Mouse (Mus musculus) 416B (cell line): ENCODE results near the gene Ptpn14.

ENCODE experiments used
- DNase-seq: peaks from one replicate; pipeline ENCODE4 v3.0.0; 2011; ENCODE audit warnings: low read depth

The Ptpn14 gene

DNA sequence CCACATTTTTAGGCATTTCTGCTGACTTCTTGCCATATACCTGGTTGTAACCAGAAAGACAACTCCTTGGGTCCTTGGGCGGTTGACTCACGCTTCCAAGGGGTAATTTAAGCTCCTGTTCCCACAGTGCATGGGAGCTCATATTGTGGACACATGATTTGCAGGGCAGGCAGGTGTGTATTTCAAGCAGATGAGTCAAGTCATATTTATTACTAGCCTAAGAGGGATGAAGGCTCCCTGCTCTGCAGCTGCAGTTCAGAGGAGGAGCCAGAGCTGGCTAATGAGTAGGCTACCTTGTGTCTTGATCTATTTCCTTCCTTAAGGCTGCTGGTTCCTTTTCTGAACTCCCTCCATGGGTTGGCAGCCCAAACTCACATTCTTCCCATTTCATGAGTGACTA lies 83.7 kb downstream of the Ptpn14 start:
- peak; percentile 13 for DNase-seq

- DNase-seq = no peak
These were observed 86.3 kb downstream of the Ptpn14 start for GRCm38 (mm10) chr1:189814385-189814784.

- DNase-seq = no peak
These were observed 89.0 kb downstream of the Ptpn14 start for GRCm38 (mm10) chr1:189817089-189817488.

DNA sequence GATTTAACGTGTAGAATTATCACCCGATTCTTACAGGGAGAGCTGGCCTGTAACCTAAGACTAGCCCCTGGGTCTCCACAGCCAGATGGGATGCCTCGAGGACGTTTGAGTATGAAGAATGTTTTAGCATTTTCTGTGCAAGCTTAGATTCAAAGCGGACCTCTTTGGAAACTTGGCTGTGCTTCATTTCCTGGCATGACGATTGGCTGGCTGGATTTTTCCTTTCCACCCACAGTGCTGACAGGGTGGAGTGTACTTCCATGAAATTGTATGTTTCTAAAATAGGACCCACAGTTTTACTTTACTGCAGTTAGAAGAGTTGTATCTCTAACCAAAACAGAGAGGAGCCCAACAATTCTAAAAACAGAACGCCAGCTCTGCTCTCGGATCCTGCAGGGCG lies 89.7 kb downstream of the Ptpn14 start:
- DNase-seq = no peak

DNA sequence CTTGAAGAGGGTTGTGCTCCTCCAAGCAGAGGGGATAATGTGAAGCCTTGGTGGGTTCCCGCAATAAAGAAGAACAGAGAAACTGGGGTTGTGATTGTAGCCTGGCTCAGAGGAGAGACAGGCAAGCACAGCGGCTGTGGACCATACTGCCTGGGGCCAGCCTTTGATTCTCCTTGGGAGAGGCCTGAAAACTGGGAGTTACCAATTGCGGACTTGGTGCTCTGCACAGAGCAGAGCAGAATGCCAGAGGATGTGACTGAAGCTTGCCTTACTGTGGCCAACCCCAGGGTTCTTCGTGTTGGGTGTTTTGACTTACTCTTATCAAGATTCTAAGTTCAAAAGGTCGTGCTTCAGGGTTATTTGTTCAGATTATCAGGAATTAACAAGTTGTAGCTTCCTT lies 92.0 kb downstream of the Ptpn14 start:
- no peak for DNase-seq

GRCm38 (mm10) chr1:189824436-189824835 lies 96.4 kb downstream of the Ptpn14 start:
- no peak for DNase-seq

- no peak for DNase-seq
These were observed 102.3 kb downstream of the Ptpn14 start for GRCm38 (mm10) chr1:189830391-189830790.

GRCm38 (mm10) chr1:189830797-189831232 lies 102.7 kb downstream of the Ptpn14 start:
- no peak for DNase-seq

DNA sequence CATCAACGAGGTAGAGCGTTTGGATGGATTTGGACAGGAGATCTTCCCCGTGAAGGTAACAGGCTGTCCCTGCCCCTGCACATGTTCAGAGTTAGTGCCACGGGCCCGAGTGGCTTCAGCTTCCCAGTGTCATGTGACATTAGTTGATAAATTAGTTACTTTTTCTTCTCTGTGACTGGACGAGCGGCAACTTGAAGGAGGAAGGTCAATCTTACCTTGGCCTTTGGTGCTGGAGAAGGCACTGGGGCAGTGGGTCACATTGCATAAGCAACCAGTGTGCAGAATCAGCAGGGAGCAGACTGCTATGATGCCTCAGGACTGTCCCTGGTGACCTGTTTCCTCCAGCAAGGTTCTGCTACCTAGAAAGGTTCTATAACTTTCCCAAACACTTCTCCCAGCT lies 105.3 kb downstream of the Ptpn14 start:
- no peak for DNase-seq

DNA sequence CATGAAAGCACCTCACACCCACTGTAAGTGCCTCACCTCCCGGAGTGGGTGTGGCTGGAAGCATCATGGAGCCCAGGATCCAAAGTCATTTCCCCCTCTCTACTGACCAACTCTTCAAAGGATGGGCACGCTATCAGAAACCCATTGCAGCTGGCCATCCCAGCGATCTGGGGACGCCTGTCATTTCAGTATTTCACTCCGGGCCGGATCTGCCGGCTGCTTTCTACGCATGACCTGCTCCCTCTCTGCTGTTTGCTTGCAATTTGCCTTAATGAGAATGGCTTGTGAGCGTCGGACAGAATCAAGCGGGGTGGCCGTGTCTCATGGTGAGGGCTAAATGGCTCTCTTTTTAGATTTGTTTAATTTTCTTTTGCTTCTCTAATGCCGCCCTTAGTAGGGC lies 106.1 kb downstream of the Ptpn14 start:
- DNase-seq = no peak

GRCm38 (mm10) chr1:189846319-189846718 lies 118.3 kb downstream of the Ptpn14 start:
- no peak for DNase-seq

DNA sequence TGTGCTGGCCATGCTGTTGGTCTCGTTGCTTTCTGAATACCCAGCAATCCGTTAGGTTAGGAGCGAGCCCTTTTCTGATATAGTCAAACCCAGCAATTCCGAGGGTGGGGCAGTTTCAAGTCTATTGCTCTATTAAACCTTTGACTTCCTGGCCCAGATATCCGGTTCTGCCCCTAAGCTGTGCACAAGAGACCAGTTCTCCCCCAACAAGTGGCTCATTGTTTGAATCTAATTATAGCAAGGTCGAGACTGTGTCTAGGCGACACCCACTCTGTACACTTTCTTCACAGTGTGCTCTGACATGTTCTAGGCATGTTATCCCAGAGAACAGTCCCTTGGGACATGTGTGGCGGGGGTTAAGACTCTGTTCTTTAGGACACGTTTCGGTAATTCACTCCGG lies 121.5 kb downstream of the Ptpn14 start:
- DNase-seq = no peak

- no peak for DNase-seq
These were observed 124.0 kb downstream of the Ptpn14 start for GRCm38 (mm10) chr1:189852051-189852450.

DNA sequence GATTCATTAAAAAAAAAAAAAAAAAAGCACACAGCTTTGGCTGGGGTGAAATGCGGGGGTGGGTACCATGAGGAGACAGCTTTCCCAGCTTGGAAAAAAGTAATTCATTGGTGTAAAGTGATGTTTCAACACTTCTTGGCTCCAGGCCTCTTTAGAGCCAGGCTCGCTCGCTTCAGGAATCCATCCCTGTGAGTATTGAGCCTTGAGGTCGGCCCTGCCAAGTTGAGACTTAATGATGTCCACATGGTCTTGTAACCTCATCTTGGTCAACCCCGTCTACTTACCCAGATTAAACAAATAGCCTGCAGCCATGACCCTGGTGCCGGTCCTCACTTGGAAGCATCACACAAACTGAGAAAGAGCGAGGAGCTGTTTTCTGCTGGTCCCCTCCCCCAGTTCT lies 124.4 kb downstream of the Ptpn14 start:
- no peak for DNase-seq

DNA sequence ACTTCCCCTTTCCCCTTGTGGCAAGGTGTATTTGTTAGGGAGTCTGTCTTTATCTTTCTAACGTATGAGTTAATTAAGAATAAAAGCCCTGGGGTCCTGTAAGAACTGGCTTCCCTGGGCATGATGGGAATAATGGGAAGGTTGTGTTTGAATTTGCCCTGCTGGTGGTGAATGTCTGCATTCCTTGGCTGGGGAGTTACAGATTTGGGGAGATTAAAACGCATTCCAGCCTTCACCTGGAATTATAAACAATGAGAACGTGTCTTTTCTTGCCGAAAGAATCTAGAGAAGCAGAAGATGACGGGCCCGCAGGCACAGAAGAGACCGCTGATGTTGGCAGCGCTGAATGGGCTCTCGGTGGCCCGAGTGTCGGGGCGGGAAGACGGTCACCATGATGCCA lies 126.6 kb downstream of the Ptpn14 start:
- no peak for DNase-seq

DNA sequence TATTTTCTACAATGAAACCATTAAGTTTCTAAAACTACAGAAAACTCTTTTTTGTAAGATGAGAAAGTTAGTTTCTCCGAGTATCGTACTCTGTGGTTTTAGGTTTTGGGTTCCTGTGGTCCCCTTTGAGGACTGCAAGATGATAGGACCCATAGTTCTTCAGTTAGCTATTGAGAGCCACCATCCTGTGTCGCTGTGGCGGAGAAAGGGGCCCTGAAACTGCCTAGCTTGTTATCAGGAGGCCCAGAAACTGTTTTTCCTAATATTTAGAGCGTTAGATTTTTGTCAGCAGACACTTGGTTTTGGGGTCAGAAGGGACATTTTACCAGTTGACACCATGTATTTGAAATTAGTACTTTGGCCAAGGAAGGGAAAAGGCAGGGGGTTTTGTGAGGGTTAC lies 127.7 kb downstream of the Ptpn14 start:
- DNase-seq = no peak

DNA sequence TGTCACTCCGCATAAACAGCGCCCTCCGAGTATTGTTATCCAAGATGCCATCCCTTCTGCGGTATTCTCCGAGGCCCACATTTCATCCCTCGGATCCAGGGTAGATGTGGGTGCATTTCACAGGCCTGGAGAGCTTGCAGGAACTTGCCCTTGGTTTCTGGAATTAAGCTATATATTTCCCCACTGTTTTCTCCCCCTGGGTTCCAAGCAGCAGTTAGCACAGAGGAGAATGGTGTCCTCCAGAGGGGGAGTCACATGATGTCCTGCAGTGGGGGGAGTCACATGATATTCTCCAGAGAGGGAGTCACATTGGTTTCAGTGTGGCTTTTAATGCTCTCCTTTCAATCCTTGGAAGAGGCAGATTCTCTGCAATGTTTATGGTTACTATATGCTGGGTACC lies 130.3 kb downstream of the Ptpn14 start:
- no peak for DNase-seq

DNA sequence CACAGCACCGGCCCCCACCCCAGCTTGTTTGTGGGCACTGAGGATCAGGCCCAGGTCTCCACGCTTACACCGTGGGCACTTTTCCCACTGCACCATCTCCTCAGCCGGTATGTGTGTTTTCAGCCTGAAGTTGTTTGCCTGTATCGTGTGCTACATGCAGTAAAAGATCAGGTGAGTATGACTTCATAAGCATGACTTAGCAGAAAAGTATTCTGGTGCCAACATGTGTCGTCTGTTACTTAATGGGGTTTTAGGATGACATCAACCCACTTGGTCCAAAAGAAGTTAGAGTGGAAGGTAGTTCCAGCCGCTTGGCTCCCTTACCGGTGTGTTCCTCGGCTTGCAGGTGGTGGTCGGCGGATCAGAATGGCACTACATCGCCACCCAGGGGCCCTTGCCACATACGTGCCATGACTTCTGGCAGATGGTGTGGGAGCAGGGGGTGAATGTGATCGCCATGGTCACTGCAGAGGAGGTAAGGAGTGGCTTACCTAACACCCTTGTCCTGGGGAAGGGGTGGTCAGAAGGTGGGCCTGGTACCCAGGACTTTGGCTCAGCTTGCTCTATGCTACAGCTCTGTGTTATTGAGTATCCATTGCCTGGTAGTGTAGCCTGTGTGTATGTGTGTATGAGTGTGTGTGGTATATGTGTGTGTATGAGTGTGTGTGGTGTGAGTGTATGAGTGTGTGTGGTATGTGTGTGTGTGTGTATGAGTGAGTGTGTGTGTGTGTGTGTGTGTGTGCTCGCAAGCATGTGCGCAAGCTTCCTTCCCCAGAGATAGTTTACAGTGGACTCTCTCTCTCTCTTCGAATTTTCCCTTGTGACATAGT lies 132.3 kb downstream of the Ptpn14 start:
- DNase-seq = no peak

GRCm38 (mm10) chr1:189860942-189861315 lies 132.9 kb downstream of the Ptpn14 start:
- DNase-seq = no peak

GRCm38 (mm10) chr1:189863727-189864126 lies 135.7 kb downstream of the Ptpn14 start:
- DNase-seq = no peak

DNA sequence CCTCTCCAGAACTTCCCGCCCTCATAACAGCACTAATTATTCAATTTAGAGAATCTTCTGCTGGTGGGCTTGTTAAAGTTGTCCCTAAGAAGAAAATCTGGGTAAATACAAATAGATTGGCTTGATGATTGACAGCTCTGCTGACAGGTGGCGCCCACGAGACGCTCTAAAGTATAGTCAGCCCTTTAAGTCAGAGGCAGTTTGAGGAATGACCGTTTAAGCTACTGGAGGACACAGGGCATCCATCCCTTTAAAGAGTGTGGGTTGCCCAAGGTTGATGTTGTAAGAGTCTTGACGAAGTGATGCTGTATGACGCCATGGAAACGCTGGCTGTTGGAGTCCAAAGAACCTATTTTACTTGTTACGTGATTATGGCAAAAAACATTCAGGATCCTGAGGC lies 136.2 kb downstream of the Ptpn14 start:
- DNase-seq = peak; percentile 83

- DNase-seq = peak; percentile 56
These were observed 136.9 kb downstream of the Ptpn14 start for GRCm38 (mm10) chr1:189864846-189865560.

- no peak for DNase-seq
These were observed 138.6 kb downstream of the Ptpn14 start for GRCm38 (mm10) chr1:189866621-189867020.

DNA sequence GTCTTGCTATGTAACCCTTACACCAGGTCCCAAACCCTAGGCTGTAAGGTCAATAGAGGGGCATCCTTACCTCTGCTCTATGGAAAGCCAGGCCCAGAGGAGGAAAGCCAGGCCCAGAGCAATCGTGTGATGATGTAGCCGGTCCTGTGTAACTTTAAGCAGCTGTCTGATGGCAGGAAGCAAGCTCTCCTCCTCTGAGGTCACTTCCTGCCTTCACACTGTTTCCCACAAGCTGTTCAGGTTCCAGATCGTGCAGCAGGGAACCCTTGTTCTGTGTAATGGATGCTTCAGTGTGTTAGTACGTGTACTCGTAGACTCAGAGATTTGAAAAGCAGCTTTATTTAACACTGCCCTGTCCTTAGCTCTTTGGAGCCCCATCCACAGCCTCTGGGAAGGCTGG lies 139.0 kb downstream of the Ptpn14 start:
- DNase-seq = peak; percentile 84
